27 mouse cellular contexts compared by ENCODE assay signal in genomic region chr16:22128595-22128994, GRCm38 (mm10). TPM values are rescaled to one million over a fixed set of nuclear protein-coding genes. Genes with fewer than 3 reads are reported as not detected.
DNase-seq lines count a peak whose midpoint lies in the region; ATAC-seq and TF ChIP-seq lines count a peak whose summit lies in the region.
"Had no signal": no experiment of that assay in that cellular context is flagged by ENCODE, and none has a peak within 500 bp of the region (broad histone marks: within the 10 kb centered on the region; RNA-seq: fewer than 3 reads in every experiment).

No protein-coding gene starts in this region.

- no peak overlapping the region for H3K27ac ChIP-seq in liver, postnatal 0 days (ENCODE audit: low read depth)
- no peak overlapping the region for H3K27ac ChIP-seq in liver, embryonic 12.5 days
- H3K27ac ChIP-seq in CH12.LX (ENCODE audit: insufficient read depth, low read depth) = no peak overlapping the region
- no peak overlapping the region for H3K27ac ChIP-seq in MEL (ENCODE audit: control insufficient read depth, low read depth, low read length)
- H3K27ac ChIP-seq in stomach, postnatal 0 days (replicated peaks) = no peak overlapping the region
- H3K27ac ChIP-seq in forebrain, embryonic 14.5 days (ENCODE audit: low read depth, low read length) = no peak overlapping the region
- H3K27ac ChIP-seq: embryonic facial prominence, embryonic 10.5 days; embryonic facial prominence, embryonic 13.5 days; forebrain, embryonic 12.5 days; heart, adult 2 months; heart, embryonic 10.5 days; heart, embryonic 13.5 days; hindbrain, embryonic 14.5 days; hindbrain, postnatal 0 days had no signal

- H3K36me3 ChIP-seq in liver, postnatal 0 days (replicated peaks; ENCODE audit: insufficient read depth, low read length) = no peaks in the 10 kb centered on the region
- H3K36me3 ChIP-seq in liver, embryonic 12.5 days = no peaks in the 10 kb centered on the region
- H3K36me3 ChIP-seq in CH12.LX (replicated peaks in 1 of 2; ENCODE audit: control insufficient read depth in 1 of 2, insufficient read depth in 1 of 2, low read length in 1 of 2) (no peaks in the 10 kb centered on the region), MEL (ENCODE audit: control insufficient read depth in 1 of 2, insufficient read depth in 2 of 2, low read length in 2 of 2) (no peaks in the 10 kb centered on the region)
- no peaks in the 10 kb centered on the region for H3K36me3 ChIP-seq in stomach, postnatal 0 days (ENCODE audit: control insufficient read depth, insufficient read depth, low read length)
- no peaks in the 10 kb centered on the region for H3K36me3 ChIP-seq in forebrain, embryonic 14.5 days (ENCODE audit: control insufficient read depth, insufficient read depth, low read length)
- H3K36me3 ChIP-seq: embryonic facial prominence, embryonic 13.5 days; forebrain, embryonic 12.5 days had no signal

- no peak for TF ChIP-seq POLR2A in CH12.LX (IDR thresholded peaks at IDR 0.05; ENCODE audit: low read depth, low read length)
- TF ChIP-seq POLR2A in MEL (IDR thresholded peaks at IDR 0.05; ENCODE audit: control insufficient read depth in 1 of 2, insufficient read depth in 1 of 2, low read depth in 1 of 2, low read length in 2 of 2, poor library complexity in 1 of 2) = no peak

- peaks cover 4% of the 10 kb centered on the region; the same call in 1 of the 2 replicates for H3K4me1 ChIP-seq in liver, postnatal 0 days (ENCODE audit: insufficient read depth)
- no peaks in the 10 kb centered on the region for H3K4me1 ChIP-seq in liver, embryonic 12.5 days
- H3K4me1 ChIP-seq in CH12.LX (ENCODE audit: control insufficient read depth in 1 of 2, insufficient read depth in 2 of 2) = peaks cover 22 to 68% of the 10 kb centered on the region in 2 experiments; a peak in 3 of 4 replicates
- H3K4me1 ChIP-seq in MEL (ENCODE audit: control insufficient read depth in 1 of 2, insufficient read depth in 2 of 2, low read length in 2 of 2) = no peaks in the 10 kb centered on the region
- H3K4me1 ChIP-seq in stomach, postnatal 0 days (replicated peaks; ENCODE audit: control insufficient read depth, insufficient read depth) = no peaks in the 10 kb centered on the region
- no peaks in the 10 kb centered on the region for H3K4me1 ChIP-seq in forebrain, embryonic 14.5 days (ENCODE audit: control insufficient read depth, insufficient read depth, low read length)
- H3K4me1 ChIP-seq: embryonic facial prominence, embryonic 13.5 days had no signal

- H3K9ac ChIP-seq in liver, postnatal 0 days (replicated peaks) = no peak overlapping the region
- H3K9ac ChIP-seq in liver, embryonic 12.5 days = no peak overlapping the region
- H3K9ac ChIP-seq in CH12.LX (ENCODE audit: insufficient read depth, low read depth) (no peak overlapping the region), MEL (ENCODE audit: control insufficient read depth, low read depth, low read length, poor library complexity, severe bottlenecking) (no peak overlapping the region)
- no peak overlapping the region for H3K9ac ChIP-seq in stomach, postnatal 0 days (ENCODE audit: low read length)
- H3K9ac ChIP-seq in forebrain, embryonic 14.5 days (ENCODE audit: low read length) = no peak overlapping the region
- H3K9ac ChIP-seq: embryonic facial prominence, embryonic 13.5 days; forebrain, embryonic 12.5 days; heart, embryonic 13.5 days; hindbrain, embryonic 14.5 days had no signal

- TF ChIP-seq RAD21 in CH12.LX (IDR thresholded peaks at IDR 0.05; ENCODE audit: low read depth, low read length) (no peak; the same call in none of the 2 replicates), MEL (IDR thresholded peaks at IDR 0.05; ENCODE audit: low read depth, low read length) (peak; percentile 38)

- no peaks in the 10 kb centered on the region for H3K27me3 ChIP-seq in liver, postnatal 0 days (ENCODE audit: insufficient read depth, low read length)
- H3K27me3 ChIP-seq in liver, embryonic 12.5 days (replicated peaks) = no peaks in the 10 kb centered on the region
- H3K27me3 ChIP-seq in CH12.LX (replicated peaks) = no peaks in the 10 kb centered on the region
- H3K27me3 ChIP-seq in MEL (ENCODE audit: control insufficient read depth in 1 of 2, insufficient read depth in 2 of 2, low read length in 2 of 2) = no peaks in the 10 kb centered on the region; a peak in 1 of 4 replicates
- H3K27me3 ChIP-seq in stomach, postnatal 0 days (ENCODE audit: control insufficient read depth, insufficient read depth, low read length) = no peaks in the 10 kb centered on the region
- no peaks in the 10 kb centered on the region for H3K27me3 ChIP-seq in forebrain, embryonic 14.5 days (replicated peaks; ENCODE audit: control insufficient read depth, insufficient read depth, low read length)
- H3K27me3 ChIP-seq: embryonic facial prominence, embryonic 13.5 days; forebrain, embryonic 12.5 days; heart, embryonic 13.5 days had no signal

- dilution Hi-C loops in CH12.LX (cut with MboI; ENCODE audit: extremely low pct_ligation_motif_present, extremely low pct_unique_long_range_greater_than_20kb, low sequenced_read_pairs) = no loop called here

- TF ChIP-seq CTCF in liver, postnatal 0 days (IDR thresholded peaks at IDR 0.05; ENCODE audit: low read depth) = 0 out of 2 replicates have a peak, but pooled peaks have one; percentile 12
- TF ChIP-seq CTCF in CH12.LX (conservative IDR thresholded peaks at IDR 0.05 in 1 of 2, IDR thresholded peaks at IDR 0.05 in 1 of 2; ENCODE audit: low read depth in 2 of 2, low read length in 2 of 2) (peak in 1 of 2 experiments; percentile 45; a peak in 2 of 4 replicates), MEL (IDR thresholded peaks at IDR 0.05 in 2 of 3, conservative IDR thresholded peaks at IDR 0.05 in 1 of 3; ENCODE audit: control insufficient read depth in 1 of 3, insufficient read depth in 1 of 3, low read depth in 2 of 3, low read length in 3 of 3, poor library complexity in 1 of 3, severe bottlenecking in 1 of 3) (peak; percentile 1 to 46 (median 15); a peak in 3 of 6 replicates)
- TF ChIP-seq CTCF in stomach, postnatal 0 days (IDR thresholded peaks at IDR 0.05; ENCODE audit: low read depth) = peak; percentile 27

- in situ Hi-C loops in CH12.LX (cut with MboI; ENCODE audit: low pct_ligation_motif_present, low pct_unique_long_range_greater_than_20kb, low sequenced_read_pairs) = loop anchor here (10.0 kb wide), 1 partner anchor 294 kb away; no protein-coding TSS in a partner anchor

- DNase-seq in liver, postnatal 0 days = no peak
- DNase-seq in CH12.LX (ENCODE audit: extremely low read depth) (no peak), MEL (ENCODE audit: low read depth, low spot score) (peak; percentile 27)
- no peak for DNase-seq in stomach, postnatal 0 days (ENCODE audit: low spot score)
- DNase-seq in layer of hippocampus, adult 9-10 months (ENCODE audit: low spot score) = no peak
- no peak for DNase-seq in forebrain, embryonic 14.5 days (ENCODE audit: low spot score)
- DNase-seq: adrenal gland, postnatal 10 days; adrenal gland, postnatal 36 days; cerebellum, adult 2 months; cerebellum, adult 9-11 months; cerebellum, postnatal 25 days; embryo, embryonic 11 days; gastrocnemius, postnatal 10 days; gastrocnemius, postnatal 36 days; heart, adult 2 months; heart, postnatal 14 days; heart, postnatal 4 days had no signal

- no peak for ATAC-seq in liver, postnatal 0 days
- no peak for ATAC-seq in liver, embryonic 12.5 days
- ATAC-seq in stomach, postnatal 0 days (ENCODE audit: low FRiP score, low TSS enrichment) = no peak
- ATAC-seq in forebrain, embryonic 14.5 days = no peak
- ATAC-seq: forebrain, embryonic 16.5 days; hindbrain, postnatal 0 days had no signal

- H3K9me3 ChIP-seq in liver, postnatal 0 days (ENCODE audit: low read length) = no peaks in the 10 kb centered on the region
- no peaks in the 10 kb centered on the region; the same call in 1 of the 2 replicates for H3K9me3 ChIP-seq in liver, embryonic 12.5 days (replicated peaks)
- H3K9me3 ChIP-seq in CH12.LX (replicated peaks; ENCODE audit: low read length) (peaks cover 6% of the 10 kb centered on the region), MEL (replicated peaks; ENCODE audit: insufficient read depth, low read length) (no peaks in the 10 kb centered on the region)
- H3K9me3 ChIP-seq in stomach, postnatal 0 days (ENCODE audit: control insufficient read depth, low read length) = no peaks in the 10 kb centered on the region
- H3K9me3 ChIP-seq in forebrain, embryonic 14.5 days (replicated peaks; ENCODE audit: control insufficient read depth, low read length) = no peaks in the 10 kb centered on the region
- H3K9me3 ChIP-seq: embryonic facial prominence, embryonic 10.5 days; embryonic facial prominence, embryonic 13.5 days; forebrain, embryonic 12.5 days; heart, embryonic 10.5 days; heart, embryonic 13.5 days had no signal

- 87% methylated on average over 2 of the region's 2 CpGs for WGBS in liver, postnatal 0 days (ENCODE audit: insufficient replicate concordance)
- WGBS in liver, embryonic 12.5 days (ENCODE audit: insufficient replicate concordance) = 46% methylated on average over 2 of the region's 2 CpGs
- 89% methylated on average over 2 of the region's 2 CpGs for WGBS in stomach, postnatal 0 days
- WGBS in forebrain, embryonic 14.5 days = 95% methylated on average over 2 of the region's 2 CpGs

- no peak for TF ChIP-seq EP300 in liver, postnatal 0 days (IDR thresholded peaks at IDR 0.05; ENCODE audit: low read depth)
- TF ChIP-seq EP300 in CH12.LX (IDR thresholded peaks at IDR 0.05; ENCODE audit: low read length) (no peak), MEL (IDR thresholded peaks at IDR 0.05; ENCODE audit: low read depth in 1 of 2, low read length in 2 of 2) (no peak)
- no peak for TF ChIP-seq EP300 in stomach, postnatal 0 days (optimal IDR thresholded peaks at IDR 0.05)

- no peak overlapping the region for H3K4me3 ChIP-seq in liver, postnatal 0 days (ENCODE audit: low read depth, low read length)
- H3K4me3 ChIP-seq in liver, embryonic 12.5 days = no peak overlapping the region
- H3K4me3 ChIP-seq in CH12.LX (replicated peaks in 1 of 3; ENCODE audit: low read depth in 2 of 3, low read length in 2 of 3, poor library complexity in 1 of 3) (no peak overlapping the region), MEL (ENCODE audit: control insufficient read depth in 1 of 2, insufficient read depth in 1 of 2, low read depth in 2 of 2, low read length in 2 of 2) (no peak overlapping the region)
- no peak overlapping the region for H3K4me3 ChIP-seq in stomach, postnatal 0 days (ENCODE audit: low read depth, low read length)
- H3K4me3 ChIP-seq in forebrain, embryonic 14.5 days (ENCODE audit: low read depth, low read length) = no peak overlapping the region
- H3K4me3 ChIP-seq: embryonic facial prominence, embryonic 10.5 days; embryonic facial prominence, embryonic 13.5 days; erythroblast, embryonic 14.5 days; forebrain, embryonic 12.5 days; heart, adult 2 months; heart, embryonic 10.5 days; heart, embryonic 13.5 days had no signal

- H3K4me2 ChIP-seq in liver, postnatal 0 days (ENCODE audit: low read depth, low read length) = no peak overlapping the region
- H3K4me2 ChIP-seq in liver, embryonic 12.5 days = no peak overlapping the region
- no peak overlapping the region for H3K4me2 ChIP-seq in CH12.LX (ENCODE audit: insufficient read depth, low read depth, poor library complexity, severe bottlenecking)
- H3K4me2 ChIP-seq in stomach, postnatal 0 days (replicated peaks; ENCODE audit: low read depth) = no peak overlapping the region
- H3K4me2 ChIP-seq in forebrain, embryonic 14.5 days (ENCODE audit: low read length) = no peak overlapping the region
- H3K4me2 ChIP-seq: embryonic facial prominence, embryonic 13.5 days; forebrain, embryonic 12.5 days; heart, embryonic 13.5 days; hindbrain, embryonic 14.5 days had no signal

- H3K79me2 ChIP-seq in CH12.LX (replicated peaks; ENCODE audit: control insufficient read depth, extremely low read depth, insufficient read depth, poor library complexity, severe bottlenecking) = no peaks in the 10 kb centered on the region
- H3K79me2 ChIP-seq in MEL (ENCODE audit: control insufficient read depth, insufficient read depth, low read length, poor library complexity) = no peaks in the 10 kb centered on the region

RNA-seq across cellular contexts. Expression of gene Igf2bp2, which starts 34.5 kb away (rescaled TPM):
- polyA plus RNA-seq in liver, postnatal 0 days (2015; fragmentation: Nextera tagmentation; extraction: Ambion mirVana) = 4.9 and 5.2 TPM in 2 replicates
- polyA plus RNA-seq in liver, embryonic 12.5 days (2016; fragmentation: Nextera tagmentation; extraction: Ambion mirVana) = 29.2 and 30.5 TPM in 2 replicates
- total RNA-seq in CH12.LX (2012; rRNA removed) (0.25 and 0.51 TPM in 2 replicates), CH12.LX (2014; rRNA removed) (0.22 and 0.43 TPM in 2 replicates), MEL (2012; rRNA removed) (0.13 and 0.23 TPM in 2 replicates)
- polyA plus RNA-seq in CH12.LX (2012; ENCODE audit: insufficient read length, low read depth) (1.3 and 1.5 TPM in 2 replicates), MEL (2012; ENCODE audit: insufficient read depth in 1 of 2, insufficient read length in 2 of 2, low read depth in 1 of 2, low replicate concordance in 2 of 2, missing spikeins in 1 of 2) (under 1 TPM in 1 of 2 experiments, not detected in 1; 0.86 TPM)
- 32.4 and 34.6 TPM in 2 replicates for polyA plus RNA-seq in stomach, postnatal 0 days (2015; fragmentation: Nextera tagmentation; extraction: Ambion mirVana)
- 23.9 and 25.1 TPM in 2 replicates for polyA plus RNA-seq in forebrain, embryonic 14.5 days (2014; fragmentation: Nextera tagmentation; extraction: Ambion mirVana)
